Mouse (Mus musculus) right cerebral cortex, postnatal 10 days (tissue): Measurements from ENCODE around the gene Zfr.
"Not testable (repeated sequence)": the region's sequence is repeated elsewhere in the genome, so short reads cannot be mapped to it uniquely, and the experiment has no call there.

Experiments used
- DNase-seq, 2 experiments: peaks; one replicate each; pipeline ENCODE4 v3.0.0; 2021; ENCODE audit warnings: low spot score in 2 of 2

The Zfr gene

GRCm38 (mm10) chr15:12194817-12195735 lies 77.4 kb downstream of the Zfr start:
- DNase-seq: no peak

- DNase-seq: no peak
These were observed 78.3 kb downstream of the Zfr start for GRCm38 (mm10) chr15:12195966-12196365.

- DNase-seq: peak in 1 of 2 experiments; percentile 68
These were observed 79.0 kb downstream of the Zfr start for GRCm38 (mm10) chr15:12196410-12197191.

- no peak for DNase-seq
These were observed 79.7 kb downstream of the Zfr start for GRCm38 (mm10) chr15:12197361-12197760.

GRCm38 (mm10) chr15:12200021-12200420 lies 82.4 kb downstream of the Zfr start:
- no peak for DNase-seq

GRCm38 (mm10) chr15:12201856-12202255 lies 84.2 kb downstream of the Zfr start:
- no peak for DNase-seq

GRCm38 (mm10) chr15:12202456-12202855 lies 84.8 kb downstream of the Zfr start:
- DNase-seq: no peak

- DNase-seq: not testable (repeated sequence)
These were observed 85.4 kb downstream of the Zfr start for GRCm38 (mm10) chr15:12203008-12203407.

GRCm38 (mm10) chr15:12203512-12204318 lies 86.1 kb downstream of the Zfr start:
- DNase-seq: no peak

GRCm38 (mm10) chr15:12204319-12205159 lies 86.9 kb downstream of the Zfr start, which contains the start of gene Mtmr12:
Gene Mtmr12, plus strand, starts transcription at chr15:12205028.
- peak; percentile 100 for DNase-seq

- no peak for DNase-seq
These were observed 87.7 kb downstream of the Zfr start for GRCm38 (mm10) chr15:12205160-12205901.

- DNase-seq: no peak
These were observed 88.4 kb downstream of the Zfr start for GRCm38 (mm10) chr15:12205902-12206645.

- no peak for DNase-seq
These were observed 89.1 kb downstream of the Zfr start for GRCm38 (mm10) chr15:12206646-12207222.

GRCm38 (mm10) chr15:12207556-12208090 lies 90.0 kb downstream of the Zfr start:
- no peak for DNase-seq

GRCm38 (mm10) chr15:12211577-12211976 lies 93.9 kb downstream of the Zfr start:
- peak; percentile 70 to 84 for DNase-seq

- DNase-seq: no peak
These were observed 94.6 kb downstream of the Zfr start for GRCm38 (mm10) chr15:12212266-12212665.

GRCm38 (mm10) chr15:12214531-12215414 lies 97.1 kb downstream of the Zfr start:
- no peak for DNase-seq

GRCm38 (mm10) chr15:12215415-12215718 lies 97.7 kb downstream of the Zfr start:
- peak; percentile 63 to 85 for DNase-seq
